Mouse (Mus musculus): ENCODE measurements around the gene Rgl1. TPM values are rescaled to one million over a fixed set of nuclear protein-coding genes. Genes with fewer than 3 reads are reported as not detected.

Rgl1 gene
- polyA plus RNA-seq, 1 experiment from 2014 or later: 33.2 TPM

DNA sequence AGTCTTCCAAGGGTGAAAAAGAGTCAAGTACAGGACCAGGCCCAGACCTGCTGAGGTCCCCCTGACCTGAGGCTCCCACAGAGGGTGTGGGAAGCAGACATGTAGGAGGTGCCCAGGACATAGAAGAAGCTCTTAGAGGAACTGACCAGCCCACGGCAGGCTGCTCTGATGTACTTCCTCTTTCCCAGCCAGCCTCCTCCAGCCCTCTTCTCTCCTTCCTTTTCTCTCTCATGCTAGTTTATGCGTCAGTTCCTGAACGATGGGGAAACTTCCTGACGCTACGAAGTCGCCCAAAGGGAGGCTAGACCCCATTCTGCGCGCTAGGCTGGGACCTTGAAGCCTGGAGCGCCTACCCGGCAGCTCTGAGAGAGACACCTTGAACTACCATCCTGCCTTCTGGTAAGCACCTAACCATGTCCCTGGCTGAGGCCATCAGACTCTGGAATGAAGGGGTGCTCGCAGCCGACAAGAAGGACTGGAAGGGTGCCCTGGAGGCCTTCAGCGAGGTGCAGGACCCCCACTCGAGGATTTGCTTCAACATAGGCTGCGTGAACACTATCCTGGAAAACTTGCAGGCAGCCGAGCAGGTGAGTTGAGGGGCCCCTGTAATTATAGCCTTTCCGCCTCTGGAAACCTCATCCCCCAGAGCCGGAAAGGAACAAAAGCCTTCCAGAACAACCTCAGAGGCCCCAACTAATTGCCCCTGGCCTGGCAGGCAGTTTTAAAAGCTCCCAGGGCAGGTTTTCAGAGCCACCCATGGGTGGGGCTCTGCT is 41.7 kb upstream of the Rgl1 start:
- no peak overlapping the region; the same call in 1 of the 2 replicates for H3K4me2 ChIP-seq (replicated peaks; ENCODE audit: low read depth, low read length)
- no peak overlapping the region for H3K4me3 ChIP-seq (ENCODE audit: low read depth, low read length)
- no peaks in the 10 kb centered on the region for H3K36me3 ChIP-seq (ENCODE audit: insufficient read depth, low read length)
- H3K9ac ChIP-seq (replicated peaks; ENCODE audit: low read depth): no peak overlapping the region
- peak overlapping the region; percentile 35 for H3K27ac ChIP-seq (ENCODE audit: low read length)
- TF ChIP-seq CTCF (IDR thresholded peaks at IDR 0.05) (no peak), EP300 (IDR thresholded peaks at IDR 0.05) (no peak)
- no peaks in the 10 kb centered on the region for H3K9me3 ChIP-seq (ENCODE audit: low read length)
- H3K4me1 ChIP-seq (ENCODE audit: insufficient read depth, low read depth, low read length): no peaks in the 10 kb centered on the region
- H3K27me3 ChIP-seq (replicated peaks; ENCODE audit: insufficient read depth, low read length): no peaks in the 10 kb centered on the region
- ATAC-seq (peak; percentile 54), DNase-seq (ENCODE audit: low spot score) (peak; percentile 41)
- WGBS: 70% methylated on average over 18 of the region's 18 CpGs

- no peak for ATAC-seq
- no peaks in the 10 kb centered on the region for H3K9me3 ChIP-seq (ENCODE audit: low read length)
- H3K9ac ChIP-seq (replicated peaks; ENCODE audit: low read depth): no peak overlapping the region
- no peaks in the 10 kb centered on the region for H3K36me3 ChIP-seq (ENCODE audit: insufficient read depth, low read length)
- TF ChIP-seq CTCF (IDR thresholded peaks at IDR 0.05) (no peak), EP300 (IDR thresholded peaks at IDR 0.05) (no peak)
- H3K27me3 ChIP-seq (replicated peaks; ENCODE audit: insufficient read depth, low read length): no peaks in the 10 kb centered on the region
- no peak for DNase-seq (ENCODE audit: low spot score)
- whole genome bisulfite sequencing: 73% methylated on average over 6 of the region's 6 CpGs
- no peak overlapping the region for H3K27ac ChIP-seq (ENCODE audit: low read length)
- no peak overlapping the region for H3K4me2 ChIP-seq (replicated peaks; ENCODE audit: low read depth, low read length)
- H3K4me3 ChIP-seq (ENCODE audit: low read depth, low read length): no peak overlapping the region
- no peaks in the 10 kb centered on the region for H3K4me1 ChIP-seq (ENCODE audit: insufficient read depth, low read depth, low read length)
Observed at GRCm38 (mm10) chr1:152804907-152805306, 38.8 kb upstream of the Rgl1 start.

- Histone ChIP-seq H3K27ac (ENCODE audit: low read length) (no peak overlapping the region), H3K4me2 (replicated peaks; ENCODE audit: low read depth, low read length) (no peak overlapping the region), H3K4me1 (ENCODE audit: insufficient read depth, low read depth, low read length) (no peaks in the 10 kb centered on the region), H3K27me3 (replicated peaks; ENCODE audit: insufficient read depth, low read length) (no peaks in the 10 kb centered on the region), H3K36me3 (ENCODE audit: insufficient read depth, low read length) (no peaks in the 10 kb centered on the region), H3K9me3 (ENCODE audit: low read length) (no peaks in the 10 kb centered on the region), H3K9ac (replicated peaks; ENCODE audit: low read depth) (no peak overlapping the region), H3K4me3 (ENCODE audit: low read depth, low read length) (no peak overlapping the region)
- ATAC-seq (no peak), DNase-seq (ENCODE audit: low spot score) (no peak)
- WGBS: 82% methylated on average over 13 of the region's 13 CpGs
- no peak for TF ChIP-seq CTCF (IDR thresholded peaks at IDR 0.05)
- TF ChIP-seq EP300 (IDR thresholded peaks at IDR 0.05): no peak
Observed at GRCm38 (mm10) chr1:152800633-152801176, 34.6 kb upstream of the Rgl1 start.

DNA sequence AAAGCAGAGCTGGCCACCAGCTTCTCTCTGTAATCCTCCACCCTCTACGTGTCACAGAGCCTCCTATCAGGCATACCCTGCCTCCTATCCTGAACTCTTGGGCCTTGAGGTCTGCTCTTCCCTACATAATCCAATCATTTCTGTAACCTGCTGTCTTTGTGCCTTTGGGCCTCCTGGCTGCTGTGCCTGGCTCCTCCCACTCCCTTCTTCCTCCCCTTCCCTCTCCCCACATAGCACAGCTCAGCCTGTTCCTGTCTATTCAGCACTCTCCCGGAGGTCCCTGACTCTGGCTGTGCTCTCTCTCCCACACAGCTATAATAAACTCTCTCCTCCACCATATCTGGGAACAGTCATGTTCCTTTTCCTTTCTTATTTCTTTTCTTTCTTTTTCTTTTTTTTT is 33.7 kb upstream of the Rgl1 start, which contains the start of gene Ncf2:
Gene Ncf2 (plus strand): TSS at position 298 of the 400 bp plus-strand sequence.
- H3K36me3 ChIP-seq (ENCODE audit: insufficient read depth, low read length): no peaks in the 10 kb centered on the region
- no peak within 1 kb of the TSS for H3K27ac ChIP-seq (ENCODE audit: low read length)
- no peak within 1 kb of the TSS for H3K4me3 ChIP-seq (ENCODE audit: low read depth, low read length)
- no peaks in the 10 kb centered on the region for H3K9me3 ChIP-seq (ENCODE audit: low read length)
- H3K4me2 ChIP-seq (replicated peaks; ENCODE audit: low read depth, low read length): no peak within 1 kb of the TSS
- WGBS: 19% methylated on average over 2 of the region's 2 CpGs
- peak; percentile 70 for ATAC-seq
- no peak within 1 kb of the TSS for H3K9ac ChIP-seq (replicated peaks; ENCODE audit: low read depth)
- H3K4me1 ChIP-seq (ENCODE audit: insufficient read depth, low read depth, low read length): no peaks in the 10 kb centered on the region; the same call in 1 of the 2 replicates
- no peak for TF ChIP-seq CTCF (IDR thresholded peaks at IDR 0.05)
- H3K27me3 ChIP-seq (replicated peaks; ENCODE audit: insufficient read depth, low read length): no peaks in the 10 kb centered on the region
- peak; percentile 66 for DNase-seq (ENCODE audit: low spot score)

DNA sequence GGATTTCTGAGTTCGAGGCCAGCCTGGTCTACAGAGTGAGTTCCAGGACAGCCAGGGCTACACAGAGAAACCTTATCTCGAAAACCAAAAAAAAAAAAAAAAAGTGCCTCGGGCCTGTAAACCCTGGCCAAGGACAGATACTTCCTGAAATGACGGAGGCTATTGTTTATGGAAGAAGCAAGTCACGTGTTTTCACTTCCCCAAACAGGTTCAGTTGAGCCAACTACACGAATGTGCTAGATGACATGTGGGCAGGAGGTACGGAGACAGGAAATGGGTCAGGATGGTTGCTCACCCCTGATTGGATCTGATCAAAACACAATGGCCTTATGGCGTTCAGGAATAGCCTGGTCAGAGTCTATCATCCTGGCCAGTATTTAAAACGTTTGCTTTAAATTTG is 32.0 kb upstream of the Rgl1 start:
- Histone ChIP-seq H3K4me1 (ENCODE audit: insufficient read depth, low read depth, low read length) (no peaks in the 10 kb centered on the region; the same call in 1 of the 2 replicates), H3K27ac (ENCODE audit: low read length) (0 out of 2 replicates have a peak overlapping the region, but pooled peaks have one; percentile 27), H3K4me3 (ENCODE audit: low read depth, low read length) (no peak overlapping the region), H3K9me3 (ENCODE audit: low read length) (no peaks in the 10 kb centered on the region), H3K9ac (replicated peaks; ENCODE audit: low read depth) (no peak overlapping the region), H3K4me2 (replicated peaks; ENCODE audit: low read depth, low read length) (no peak overlapping the region), H3K27me3 (replicated peaks; ENCODE audit: insufficient read depth, low read length) (no peaks in the 10 kb centered on the region), H3K36me3 (ENCODE audit: insufficient read depth, low read length) (no peaks in the 10 kb centered on the region)
- DNase-seq (ENCODE audit: low spot score): peak; percentile 87
- peak; percentile 84 for ATAC-seq
- TF ChIP-seq CTCF (IDR thresholded peaks at IDR 0.05) (no peak), EP300 (IDR thresholded peaks at IDR 0.05) (peak; percentile 80)
- WGBS: 46% methylated on average over 9 of the region's 9 CpGs

GRCm38 (mm10) chr1:152796683-152797263 is 30.6 kb upstream of the Rgl1 start:
- ATAC-seq: no peak

More at GRCm38 (mm10) chr1:152796683-152797263, 30.6 kb upstream of the Rgl1 start:
- Histone ChIP-seq H3K9ac (replicated peaks; ENCODE audit: low read depth) (no peak overlapping the region), H3K9me3 (ENCODE audit: low read length) (no peaks in the 10 kb centered on the region), H3K4me2 (replicated peaks; ENCODE audit: low read depth, low read length) (no peak overlapping the region), H3K27ac (ENCODE audit: low read length) (no peak overlapping the region), H3K27me3 (replicated peaks; ENCODE audit: insufficient read depth, low read length) (no peaks in the 10 kb centered on the region), H3K4me3 (ENCODE audit: low read depth, low read length) (no peak overlapping the region), H3K36me3 (ENCODE audit: insufficient read depth, low read length) (no peaks in the 10 kb centered on the region), H3K4me1 (ENCODE audit: insufficient read depth, low read depth, low read length) (no peaks in the 10 kb centered on the region; the same call in 1 of the 2 replicates)
- no peak for DNase-seq (ENCODE audit: low spot score)
- no peak for TF ChIP-seq EP300 (IDR thresholded peaks at IDR 0.05)
- TF ChIP-seq CTCF (IDR thresholded peaks at IDR 0.05): no peak
- whole genome bisulfite sequencing: 79% methylated on average over 8 of the region's 8 CpGs
